Mouse (Mus musculus) heart, embryonic 14.5 days (tissue): ENCODE data around the gene Fhl1. TPM values are rescaled to one million over a fixed set of nuclear protein-coding genes. Genes with fewer than 3 reads are reported as not detected.

Experiments used
- ATAC-seq: fragments of 200-750 bp; cut with Nextera tagmentation; 2 replicates; pipeline ENCODE4 v1.8.0; 2017; ENCODE audit warnings: low read depth, moderate TSS enrichment; ENCODE audit not compliant: insufficient number of reproducible peaks, insufficient read depth, low FRiP score
- H3K27ac ChIP-seq, 2 experiments: fragments of 200-500 bp in 1 of 2; fragments of 300-500 bp in 1 of 2; sonication (generic) in 1 of 2; replicated peaks in 1 of 2; 2 replicates each; pipeline ENCODE4 v1.5.1; 2012 to 2014; ENCODE audit warnings: low read depth in 2 of 2, low read length in 2 of 2, control low read depth in 1 of 2, mild to moderate bottlenecking in 1 of 2, mixed read lengths in 1 of 2; ENCODE audit not compliant: control insufficient read depth in 1 of 2, insufficient read depth in 1 of 2
- H3K27me3 ChIP-seq: fragments of 300-500 bp; sonication (generic); 2 replicates; pipeline ENCODE4 v1.6.1; 2014; ENCODE audit warnings: mild to moderate bottlenecking, low read length, control low read depth; ENCODE audit not compliant: control insufficient read depth, insufficient read depth
- H3K36me3 ChIP-seq: fragments of 300-500 bp; sonication (generic); 2 replicates; pipeline ENCODE4 v1.6.1; 2014; ENCODE audit warnings: mild to moderate bottlenecking, control low read depth, low read length, mixed read lengths; ENCODE audit not compliant: control insufficient read depth, insufficient read depth
- H3K4me1 ChIP-seq, 2 experiments: fragments of 200-500 bp in 1 of 2; fragments of 300-500 bp in 1 of 2; sonication (generic) in 1 of 2; 2 replicates each; pipeline ENCODE4 v1.6.1; 2012 to 2014; ENCODE audit warnings: low read length in 2 of 2, control low read depth in 1 of 2, mixed read lengths in 1 of 2; ENCODE audit not compliant: control insufficient read depth in 2 of 2, insufficient read depth in 2 of 2
- H3K4me2 ChIP-seq: fragments of 300-500 bp; sonication (generic); 2 replicates; pipeline ENCODE4 v1.6.1; 2014; ENCODE audit warnings: mild to moderate bottlenecking, low read length
- H3K4me3 ChIP-seq, 2 experiments: fragments of 200-500 bp in 1 of 2; fragments of 300-500 bp in 1 of 2; sonication (generic) in 1 of 2; 2 replicates each; pipeline ENCODE4 v1.5.1; 2012 to 2014; ENCODE audit warnings: low read length in 2 of 2, mild to moderate bottlenecking in 2 of 2, control low read depth in 1 of 2, low read depth in 1 of 2, moderate library complexity in 1 of 2; ENCODE audit not compliant: control insufficient read depth in 1 of 2, insufficient read depth in 1 of 2
- H3K9ac ChIP-seq: fragments of 300-500 bp; sonication (generic); 2 replicates; pipeline ENCODE4 v1.6.1; 2014; ENCODE audit warnings: mild to moderate bottlenecking, low read length
- H3K9me3 ChIP-seq: fragments of 300-500 bp; sonication (generic); 2 replicates; pipeline ENCODE4 v1.6.1; 2016; ENCODE audit warnings: low read length, control low read depth; ENCODE audit not compliant: control insufficient read depth
- WGBS: fragments of 180-500 bp; shearing (Covaris S2); extraction: QIAGEN DNeasy Blood & Tissue Kit; methylation state at CpG from one replicate; pipeline ENCODE4 v1.1.7; 2014; 5-methylcytosine and 5-hydroxymethylcytosine counted together
- polyA plus RNA-seq: library from polyadenylated mRNA; unstranded; fragments of >200 nt; fragmentation: Nextera tagmentation; extraction: Ambion mirVana; gene quantifications from 2 replicates; pipeline ENCODE4 v1.2.1, GENCODE M21; 2014

Gene Fhl1
- polyA plus RNA-seq, 1 experiment from 2014 or later: 211 TPM

GRCm38 (mm10) chrX:56701261-56701660, 30.3 kb upstream of the Fhl1 start:
- no peaks in the 10 kb centered on the region for H3K9me3 ChIP-seq
- no peak overlapping the region for H3K4me3 ChIP-seq
- no peak overlapping the region for H3K27ac ChIP-seq
- no peaks in the 10 kb centered on the region for H3K27me3 ChIP-seq
- H3K9ac ChIP-seq: no peak overlapping the region
- H3K4me2 ChIP-seq: no peak overlapping the region
- H3K36me3 ChIP-seq: no peaks in the 10 kb centered on the region
- ATAC-seq: no peak
- 68% methylated on average over 3 of the region's 3 CpGs for WGBS
- H3K4me1 ChIP-seq: no peaks in the 10 kb centered on the region

- WGBS: 70% methylated on average over 8 of the region's 8 CpGs
- Histone ChIP-seq H3K27ac (no peak overlapping the region), H3K4me3 (no peak overlapping the region), H3K36me3 (no peaks in the 10 kb centered on the region), H3K4me2 (no peak overlapping the region), H3K27me3 (no peaks in the 10 kb centered on the region), H3K9me3 (no peaks in the 10 kb centered on the region), H3K9ac (no peak overlapping the region), H3K4me1 (no peaks in the 10 kb centered on the region)
- no peak for ATAC-seq
Measured at GRCm38 (mm10) chrX:56703965-56704562, 27.5 kb upstream of the Fhl1 start.

- 64% methylated on average over 6 of the region's 6 CpGs for WGBS
- Histone ChIP-seq H3K4me1 (no peaks in the 10 kb centered on the region), H3K27me3 (no peaks in the 10 kb centered on the region), H3K9me3 (no peaks in the 10 kb centered on the region), H3K4me3 (no peak overlapping the region), H3K36me3 (no peaks in the 10 kb centered on the region), H3K9ac (no peak overlapping the region), H3K4me2 (no peak overlapping the region), H3K27ac (no peak overlapping the region)
- no peak for ATAC-seq
Measured at GRCm38 (mm10) chrX:56708592-56709370, 22.8 kb upstream of the Fhl1 start.

- Histone ChIP-seq H3K27ac (no peak overlapping the region), H3K27me3 (no peaks in the 10 kb centered on the region), H3K4me1 (no peaks in the 10 kb centered on the region), H3K9me3 (no peaks in the 10 kb centered on the region), H3K4me3 (no peak overlapping the region), H3K4me2 (no peak overlapping the region), H3K9ac (no peak overlapping the region), H3K36me3 (no peaks in the 10 kb centered on the region)
- 66% methylated on average over 1 of the region's 1 CpGs for WGBS
- ATAC-seq: no peak
Measured at GRCm38 (mm10) chrX:56710522-56710921, 21.1 kb upstream of the Fhl1 start.

- Histone ChIP-seq H3K27me3 (no peaks in the 10 kb centered on the region), H3K36me3 (no peaks in the 10 kb centered on the region), H3K4me2 (no peak overlapping the region), H3K4me3 (no peak overlapping the region), H3K4me1 (no peaks in the 10 kb centered on the region), H3K9me3 (no peaks in the 10 kb centered on the region), H3K27ac (no peak overlapping the region), H3K9ac (no peak overlapping the region)
- 72% methylated on average over 1 of the region's 1 CpGs for WGBS
- no peak for ATAC-seq
Measured at GRCm38 (mm10) chrX:56712666-56713065, 18.9 kb upstream of the Fhl1 start.

GRCm38 (mm10) chrX:56722559-56722958, 9.0 kb upstream of the Fhl1 start:
- WGBS: 56% methylated on average over 8 of the region's 8 CpGs
- no peak for ATAC-seq
- no peaks in the 10 kb centered on the region for H3K36me3 ChIP-seq
- H3K9ac ChIP-seq: no peak overlapping the region
- no peak overlapping the region for H3K4me3 ChIP-seq
- H3K27me3 ChIP-seq: no peaks in the 10 kb centered on the region
- H3K9me3 ChIP-seq: no peaks in the 10 kb centered on the region
- no peaks in the 10 kb centered on the region for H3K4me1 ChIP-seq
- peak overlapping the region; percentile 36 for H3K4me2 ChIP-seq
- peak overlapping the region; percentile 44 to 55; a peak in 2 of 4 replicates for H3K27ac ChIP-seq

GRCm38 (mm10) chrX:56728507-56728906, 3.1 kb upstream of the Fhl1 start:
- ATAC-seq: no peak
- 31% methylated on average over 3 of the region's 3 CpGs for WGBS
- H3K9ac ChIP-seq: no peak overlapping the region
- H3K9me3 ChIP-seq: no peaks in the 10 kb centered on the region
- H3K27ac ChIP-seq: no peak overlapping the region
- peaks cover 4 to 9% of the 10 kb centered on the region in 2 experiments; a peak in 3 of 4 replicates for H3K4me1 ChIP-seq
- no peak overlapping the region for H3K4me2 ChIP-seq
- H3K4me3 ChIP-seq: no peak overlapping the region
- H3K27me3 ChIP-seq: no peaks in the 10 kb centered on the region
- H3K36me3 ChIP-seq: no peaks in the 10 kb centered on the region
